Mouse (Mus musculus) cerebellum, postnatal 4 days (tissue): ENCODE measurements around the gene Prdm8.

ENCODE experiments used
- DNase-seq, 2 experiments: peaks; one replicate each; pipeline ENCODE4 v3.0.0; 2022; ENCODE audit warnings: low spot score in 2 of 2, mixed read lengths in 1 of 2

Gene Prdm8

GRCm38 (mm10) chr5:98167180-98167824, at the start of gene Prdm8:
Prdm8 (plus strand) TSS chr5:98167198.
- DNase-seq: peak; percentile 72 to 95

GRCm38 (mm10) chr5:98127074-98127473, 39.9 kb upstream of the Prdm8 start:
- DNase-seq: no peak

GRCm38 (mm10) chr5:98138545-98139296, 28.3 kb upstream of the Prdm8 start:
- DNase-seq: no peak

- no peak for DNase-seq
Measured at GRCm38 (mm10) chr5:98139297-98139660, 27.7 kb upstream of the Prdm8 start.

- DNase-seq: no peak
Measured at GRCm38 (mm10) chr5:98146895-98147294, 20.1 kb upstream of the Prdm8 start.

GRCm38 (mm10) chr5:98166116-98166515, 882 bp upstream of the Prdm8 start:
- DNase-seq: peak in 1 of 2 experiments; percentile 80

- peak in 1 of 2 experiments; percentile 61 for DNase-seq
Measured at GRCm38 (mm10) chr5:98168356-98169285, 1.6 kb downstream of the Prdm8 start.

GRCm38 (mm10) chr5:98169376-98170351, 2.7 kb downstream of the Prdm8 start:
- DNase-seq: peak in 1 of 2 experiments; percentile 20

GRCm38 (mm10) chr5:98171651-98172230, 4.7 kb downstream of the Prdm8 start:
- no peak for DNase-seq

- DNase-seq: peak in 1 of 2 experiments; percentile 50
Measured at GRCm38 (mm10) chr5:98172502-98173181, 5.6 kb downstream of the Prdm8 start.

GRCm38 (mm10) chr5:98173694-98174093, 6.7 kb downstream of the Prdm8 start:
- no peak for DNase-seq

GRCm38 (mm10) chr5:98179606-98180005, 12.6 kb downstream of the Prdm8 start:
- peak in 1 of 2 experiments; percentile 33 for DNase-seq

- DNase-seq: peak in 1 of 2 experiments; percentile 77
Measured at GRCm38 (mm10) chr5:98180461-98180887, 13.5 kb downstream of the Prdm8 start.

GRCm38 (mm10) chr5:98180888-98181635, 14.1 kb downstream of the Prdm8 start:
- peak in 1 of 2 experiments; percentile 42 for DNase-seq

- no peak for DNase-seq
Measured at GRCm38 (mm10) chr5:98181686-98182602, 14.9 kb downstream of the Prdm8 start.

GRCm38 (mm10) chr5:98182603-98182920, 15.6 kb downstream of the Prdm8 start:
- DNase-seq: no peak

GRCm38 (mm10) chr5:98183031-98183595, 16.1 kb downstream of the Prdm8 start:
- peak in 1 of 2 experiments; percentile 10 for DNase-seq
